Mouse (Mus musculus) neural tube, postnatal 0 days (tissue): ENCODE results near the gene Rtl3. TPM values are rescaled to one million over a fixed set of nuclear protein-coding genes. Genes with fewer than 3 reads are reported as not detected.

Source experiments
- polyA plus RNA-seq: library from polyadenylated mRNA; unstranded; fragments of >200 nt; fragmentation: Nextera tagmentation; extraction: Ambion mirVana; gene quantifications from 2 replicates; pipeline ENCODE4 v1.2.1, GENCODE M21; 2015

Rtl3 gene
- polyA plus RNA-seq = 1.3 and 2.9 TPM in 2 replicates

GRCm38 (mm10) chrX:106840409-106840808, at the start of gene Rtl3:
TSS of gene Rtl3 (minus strand) at chrX:106840644.

Other genes starting within 250 kb of the Rtl3 start
- gene Cysltr1, start 237.0 kb downstream of the Rtl3 start, polyA plus RNA-seq = 1.4 and 1.6 TPM in 2 replicates
- gene Lpar4, start 80.0 kb upstream of the Rtl3 start, polyA plus RNA-seq = 7.8 and 8.3 TPM in 2 replicates
- not detected in 2 replicates for gene P2ry10, start 247.8 kb upstream of the Rtl3 start, polyA plus RNA-seq